Mouse (Mus musculus) left cerebral cortex, postnatal 10 days (tissue): ENCODE measurements at regions not wholly inside any gene's neighbourhood (a gene's known extent, or its start where the extent isn't known, plus 50 kb on each side); places are given as distances from the start of the nearest gene placed in this dataset.

Source experiments
- DNase-seq, 2 experiments: peaks; one replicate each; pipeline ENCODE4 v3.0.0; 2021 to 2022; ENCODE audit warnings: low spot score in 2 of 2, mixed read lengths in 1 of 2; ENCODE audit errors: extremely low spot score in 1 of 2
- intact Hi-C: fragments of 180-260 bp; cut with DNase I; formaldehyde crosslinking; loops from one replicate; pipeline ENCODE4 v1.15.1; 2025

GRCm38 (mm10) chr1:101113266-101113849 is 1340.8 kb downstream of the Cntnap5b start:
- intact Hi-C loops = no loop called here

GRCm38 (mm10) chr1:101122091-101122825 is 1349.7 kb downstream of the Cntnap5b start:
- intact Hi-C loops = no loop called here
- DNase-seq = peak in 1 of 2 experiments; percentile 4

More at GRCm38 (mm10) chr1:101113266-101113849, 1340.8 kb downstream of the Cntnap5b start:
- no peak for DNase-seq

GRCm38 (mm10) chr1:101127242-101127641 is 1354.7 kb downstream of the Cntnap5b start:
- no peak for DNase-seq
- intact Hi-C loops = no loop called here

- intact Hi-C loops = no loop called here
- no peak for DNase-seq
Observed at GRCm38 (mm10) chr1:101166666-101167065, 1394.1 kb downstream of the Cntnap5b start.
